Mouse (Mus musculus) heart, adult 2 months (tissue): ENCODE measurements around the gene Sik1.

Source experiments
- CTCF ChIP-seq: fragments of 200-600 bp; IDR thresholded peaks from 2 replicates; pipeline ENCODE4 v1.8.1; 2022; ENCODE audit warnings: antibody characterized with exemption, mild to moderate bottlenecking, moderate library complexity
- EP300 ChIP-seq: fragments of 200-500 bp; IDR thresholded peaks from 2 replicates; pipeline ENCODE4 v1.6.1; 2011; ENCODE audit warnings: low read depth, low read length, control low read depth; ENCODE audit not compliant: insufficient read depth
- POLR2A ChIP-seq: fragments of 200-500 bp; IDR thresholded peaks from 2 replicates; pipeline ENCODE4 v1.6.1; 2011; ENCODE audit warnings: mild to moderate bottlenecking, low read depth, low read length, control low read depth; ENCODE audit not compliant: insufficient read depth

DNA sequence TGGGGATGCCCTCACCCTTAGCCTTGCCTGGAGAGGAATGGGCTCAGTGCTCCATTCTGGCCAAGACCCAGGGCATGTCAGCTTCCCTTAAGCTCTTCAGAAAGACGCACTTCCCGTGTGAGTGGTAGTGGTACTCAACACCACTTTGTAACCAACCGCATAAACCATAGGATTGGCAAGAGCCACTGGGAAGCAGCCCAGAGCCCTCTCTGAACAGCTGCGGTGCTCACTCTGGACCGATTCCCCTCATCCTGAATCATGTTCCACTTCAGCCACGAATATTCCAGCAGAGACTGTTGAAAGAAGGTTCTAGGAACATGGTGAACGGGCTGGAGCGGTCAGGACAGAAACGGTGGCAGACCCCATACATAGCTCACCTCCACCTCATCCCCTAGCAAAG is 29.9 kb downstream of the Sik1 start:
- no peak for TF ChIP-seq POLR2A
- no peak for TF ChIP-seq CTCF
- no peak for TF ChIP-seq EP300
